Mouse (Mus musculus) frontal cortex, postnatal 14 days (tissue): ENCODE measurements at regions not wholly inside any gene's neighbourhood (a gene's known extent, or its start where the extent isn't known, plus 50 kb on each side); places are given as distances from the start of the nearest gene placed in this dataset.

Experiments
- DNase-seq, 2 experiments: peaks; one replicate each; pipeline ENCODE4 v3.0.0; 2022; ENCODE audit warnings: low spot score in 2 of 2

- no peak for DNase-seq
Observed at GRCm38 (mm10) chr13:30600194-30600593, 55.0 kb upstream of the Uqcrfs1 start.

- DNase-seq = no peak
Observed at GRCm38 (mm10) chr13:30600625-30601407, 55.7 kb upstream of the Uqcrfs1 start.

DNA sequence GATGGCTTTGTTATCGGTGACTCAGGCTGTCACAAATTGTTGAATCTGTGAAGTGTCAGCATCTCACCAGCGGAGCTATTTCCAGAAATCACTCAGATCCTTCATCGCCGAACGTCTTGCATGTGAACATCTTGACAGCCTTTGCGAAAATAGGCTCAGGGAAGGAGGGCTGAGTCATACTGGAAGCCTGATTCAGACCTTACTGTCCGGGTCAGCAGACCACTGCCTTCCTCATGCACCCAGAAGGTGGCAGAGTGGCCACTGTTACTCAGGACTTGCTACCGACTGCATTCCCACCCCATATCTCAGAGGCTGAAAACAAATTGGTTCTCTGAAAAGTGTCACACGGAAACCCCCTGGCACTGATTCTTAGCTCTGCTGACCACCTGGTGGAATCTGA lies 55.9 kb upstream of the Dusp22 start:
- DNase-seq = peak; percentile 25 to 51

DNA sequence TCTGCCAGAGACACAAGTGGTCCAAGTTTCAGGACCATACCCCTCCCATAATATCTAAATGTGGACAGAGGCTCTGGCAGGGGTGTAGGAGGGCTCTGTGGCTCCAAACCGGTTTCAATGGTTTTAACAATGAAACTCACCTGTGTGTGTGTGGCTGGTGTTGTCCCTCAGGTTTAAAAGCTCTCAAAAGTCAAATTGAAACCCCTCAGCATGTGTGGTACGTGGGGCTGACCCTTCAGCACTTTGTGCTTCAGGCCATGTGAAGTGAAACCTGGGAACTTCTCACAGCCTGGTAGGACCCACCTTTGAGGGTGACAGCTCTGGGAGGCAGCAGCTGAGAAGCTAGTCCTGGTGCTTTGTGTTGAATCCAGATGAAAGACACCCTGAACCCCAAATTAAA lies 52.5 kb upstream of the Dusp22 start:
- DNase-seq = no peak

- peak in 1 of 2 experiments; percentile 20 for DNase-seq
Observed at GRCm38 (mm10) chr13:30607881-30608280, 51.9 kb upstream of the Dusp22 start.

DNA sequence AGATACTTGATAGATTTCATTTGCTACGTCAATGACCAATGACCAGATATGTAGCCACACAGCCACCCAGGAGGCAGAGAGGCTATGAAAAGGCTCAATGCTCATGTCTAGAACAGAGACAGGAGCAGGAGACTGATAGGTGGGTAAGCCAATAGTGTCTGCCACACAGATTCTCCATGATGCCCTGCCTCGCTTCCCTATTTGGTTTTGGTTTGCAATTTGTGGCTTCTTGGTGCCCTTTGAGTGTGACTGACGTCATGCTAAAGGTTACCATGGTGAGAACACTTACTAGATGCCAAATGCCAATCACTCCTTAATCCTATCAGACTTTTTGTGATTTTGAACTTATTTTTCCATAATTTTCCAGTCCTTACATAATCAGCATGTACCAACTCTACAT lies 50.0 kb upstream of the Dusp22 start:
- DNase-seq = no peak
